Mouse (Mus musculus) embryonic fibroblast, embryonic 13.5 days (primary cell): ENCODE data around the gene Spock2. TPM values are rescaled to one million over a fixed set of nuclear protein-coding genes. Genes with fewer than 3 reads are reported as not detected.
A peak's percentile ranks its signal among the peaks of the same experiment; 100 is the strongest.
"Not testable (repeated sequence)": the region's sequence is repeated elsewhere in the genome, so short reads cannot be mapped to it uniquely, and the experiment has no call there.

Experiments used
- H3K27ac ChIP-seq: 2 replicates; pipeline ENCODE4 v1.5.1; 2012; ENCODE audit warnings: low read length, control low read depth, inconsistent platforms; ENCODE audit not compliant: insufficient read depth
- H3K4me1 ChIP-seq: 2 replicates; pipeline ENCODE4 v1.6.1; 2011; ENCODE audit warnings: low read length; ENCODE audit not compliant: control insufficient read depth, insufficient read depth
- H3K4me3 ChIP-seq: 2 replicates; pipeline ENCODE4 v1.5.1; 2011; ENCODE audit warnings: mild to moderate bottlenecking, control low read depth, low read length; ENCODE audit not compliant: insufficient read depth
- CTCF ChIP-seq: IDR thresholded peaks from 2 replicates; pipeline ENCODE4 v1.5.1; 2011; ENCODE audit warnings: mild to moderate bottlenecking, control low read depth, low read length, moderate library complexity, borderline replicate concordance; ENCODE audit not compliant: insufficient read depth
- POLR2A ChIP-seq: IDR thresholded peaks from 2 replicates; pipeline ENCODE4 v1.6.1; 2011; ENCODE audit warnings: low read depth, mild to moderate bottlenecking, control low read depth, low read length, moderate library complexity
- polyA plus RNA-seq: library from polyadenylated mRNA; stranded (reverse); fragments of >200 nt; gene quantifications from 2 replicates; pipeline ENCODE4 v1.2.4, GENCODE M21; 2011; ENCODE audit warnings: low read depth; ENCODE audit not compliant: missing spikeins, insufficient read length

The Spock2 gene
- polyA plus RNA-seq, 1 experiment: 1.6 TPM

DNA sequence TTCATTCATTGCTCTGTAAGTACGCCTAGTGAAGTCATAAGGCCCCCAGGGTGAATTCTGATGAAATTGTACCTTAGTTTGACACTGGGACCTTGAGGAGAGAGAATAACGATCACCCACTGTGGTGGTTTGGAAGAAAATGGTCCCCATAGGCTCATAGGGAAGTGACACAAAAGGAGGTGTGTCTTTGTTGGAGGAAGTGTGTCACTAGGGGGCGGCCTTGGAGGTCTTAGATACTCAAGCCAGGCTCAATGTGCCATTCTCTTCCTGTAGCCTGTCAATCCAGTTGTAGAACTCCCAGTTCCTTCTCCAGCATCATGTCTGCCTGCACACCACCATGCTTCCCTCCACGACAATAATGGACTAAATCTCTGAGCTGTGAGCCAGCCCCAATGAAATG, 34.7 kb downstream of the Spock2 start:
- H3K27ac ChIP-seq: no peak overlapping the region
- H3K4me3 ChIP-seq: no peak overlapping the region
- no peaks in the 10 kb centered on the region for H3K4me1 ChIP-seq
- TF ChIP-seq CTCF (no peak), POLR2A (no peak)

DNA sequence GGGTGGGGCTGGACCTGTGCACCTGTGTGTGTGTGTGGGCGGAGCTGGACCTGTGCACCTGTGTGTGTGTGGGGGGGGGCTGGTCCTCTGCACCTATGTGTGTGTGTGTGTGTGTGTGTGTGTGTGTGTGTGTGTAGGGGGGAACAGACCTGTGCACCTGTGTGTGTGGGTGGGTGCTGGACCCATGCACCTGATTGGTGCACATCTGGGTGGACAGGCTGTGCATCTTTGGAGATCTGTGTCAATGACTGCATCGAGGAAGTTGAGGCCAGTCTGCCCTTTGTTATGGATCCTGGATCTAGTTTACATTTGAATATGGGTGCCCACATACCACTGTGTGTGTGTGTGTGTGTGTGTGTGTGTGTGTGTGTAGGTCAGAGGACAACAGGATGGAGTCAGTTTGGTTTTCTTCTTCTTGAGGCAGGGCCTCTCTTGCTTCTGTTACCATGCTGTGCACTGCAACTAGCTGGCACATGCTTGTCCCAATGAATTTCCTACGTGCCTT, 35.7 kb downstream of the Spock2 start:
- no peaks in the 10 kb centered on the region for H3K4me1 ChIP-seq
- TF ChIP-seq POLR2A (no peak), CTCF (no peak)

DNA sequence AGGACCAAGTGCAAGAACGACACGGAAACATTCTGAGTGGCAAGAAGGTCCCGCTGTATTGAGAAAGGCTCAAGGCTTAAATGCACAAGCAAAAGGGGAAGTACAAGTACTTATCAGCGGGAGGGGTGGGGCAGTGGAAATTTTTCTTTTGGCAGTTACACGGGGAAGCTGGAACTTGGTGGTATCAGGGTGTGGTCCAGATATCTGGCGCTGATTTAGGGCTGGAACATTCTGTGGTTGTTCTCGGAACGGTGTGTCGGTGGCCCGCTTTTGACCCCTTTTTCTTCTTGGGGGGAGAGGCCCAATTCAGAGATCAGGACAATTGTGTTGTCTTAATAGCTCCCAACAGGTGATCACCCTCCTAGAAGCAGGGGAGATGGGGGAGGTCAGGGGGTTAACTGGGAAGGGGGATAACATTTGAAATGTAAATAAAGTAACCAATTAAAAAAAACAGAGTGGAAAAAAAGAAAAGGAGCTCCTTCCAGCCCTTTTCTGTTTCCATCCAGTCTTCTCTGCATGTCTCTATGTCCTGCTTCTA, 41.6 kb downstream of the Spock2 start:
- H3K27ac ChIP-seq, H3K4me1 ChIP-seq, H3K4me3 ChIP-seq: not testable (repeated sequence)

More for the DNA sequence above, 35.7 kb downstream of the Spock2 start:
- no peak overlapping the region for H3K27ac ChIP-seq
- H3K4me3 ChIP-seq: no peak overlapping the region

DNA sequence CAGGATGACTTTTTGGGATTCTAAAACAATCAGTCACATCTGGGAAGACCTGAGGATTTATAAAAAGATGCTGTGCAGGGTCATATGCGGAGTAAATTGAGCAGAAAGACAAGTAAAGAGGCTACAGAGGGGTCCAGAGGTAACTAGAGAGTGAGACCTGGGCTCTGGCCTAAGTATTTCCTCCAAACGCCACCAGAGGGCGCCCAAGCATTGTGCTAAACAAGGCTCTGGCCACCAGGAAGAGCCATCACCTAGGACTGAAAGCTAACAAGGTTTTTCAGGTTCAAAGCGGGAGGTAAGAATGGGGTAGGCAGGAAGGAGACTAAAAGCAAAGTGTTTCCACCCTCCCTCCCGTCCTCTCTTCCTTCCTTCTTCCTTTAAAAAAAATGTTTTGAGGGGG, 42.1 kb downstream of the Spock2 start:
- H3K27ac ChIP-seq: no peak overlapping the region
- peak; percentile 62; the same call in 1 of the 2 replicates for TF ChIP-seq CTCF
- no peak for TF ChIP-seq POLR2A
- H3K4me1 ChIP-seq: no peaks in the 10 kb centered on the region
- H3K4me3 ChIP-seq: no peak overlapping the region

DNA sequence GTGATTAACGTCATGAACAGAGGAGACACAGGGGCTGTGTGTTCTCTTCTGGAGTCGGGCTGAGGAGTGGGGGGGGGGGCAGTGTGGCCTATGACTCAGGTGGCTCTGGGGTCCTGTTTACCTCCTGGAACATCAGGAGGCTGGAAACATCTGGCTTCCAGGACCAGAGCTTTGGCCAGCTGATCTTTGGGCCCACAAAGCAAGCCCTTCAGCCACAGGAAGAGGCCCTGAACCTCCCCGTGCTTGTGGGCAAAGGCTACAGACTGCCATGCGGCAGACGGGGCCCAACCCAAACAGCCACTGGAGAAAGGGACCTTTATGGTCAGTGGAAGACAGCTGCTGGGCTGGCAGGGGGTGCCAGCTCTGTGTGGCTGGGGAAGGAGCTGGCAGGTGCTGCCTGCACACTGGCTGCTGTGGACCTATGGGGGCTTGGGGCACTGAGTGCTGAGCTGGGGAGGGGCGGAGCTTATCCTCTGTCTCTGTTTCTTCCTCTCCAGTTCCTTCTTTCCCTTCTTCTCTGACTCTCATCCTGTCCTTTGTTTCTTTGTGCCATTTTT, 45.2 kb downstream of the Spock2 start:
- Histone ChIP-seq H3K4me3 (no peak overlapping the region), H3K4me1 (no peaks in the 10 kb centered on the region), H3K27ac (no peak overlapping the region)
- TF ChIP-seq CTCF: no peak
- no peak for TF ChIP-seq POLR2A

DNA sequence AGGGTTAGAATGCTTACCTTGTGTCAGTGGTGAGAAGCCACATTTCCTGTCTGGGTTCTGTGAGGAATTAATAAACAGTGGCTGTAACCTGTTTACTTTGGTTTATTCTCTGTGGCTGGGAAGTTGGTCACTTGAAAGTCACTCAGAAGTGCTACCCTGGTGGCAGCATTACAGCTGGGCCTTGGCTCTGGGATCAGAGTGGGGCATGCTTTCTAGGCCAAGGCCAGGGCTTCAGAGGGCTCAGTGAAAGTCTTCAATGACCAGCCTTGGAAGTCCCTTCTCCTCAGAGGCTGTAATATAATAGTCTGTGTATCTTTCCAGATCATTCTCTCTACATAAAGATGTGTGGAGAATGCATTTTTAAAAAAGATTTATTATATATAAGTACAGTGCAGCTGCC, 50.0 kb downstream of the Spock2 start:
- H3K4me3 ChIP-seq: no peak overlapping the region
- H3K27ac ChIP-seq: no peak overlapping the region
- no peak for TF ChIP-seq CTCF
- TF ChIP-seq POLR2A: no peak
- H3K4me1 ChIP-seq: no peaks in the 10 kb centered on the region

DNA sequence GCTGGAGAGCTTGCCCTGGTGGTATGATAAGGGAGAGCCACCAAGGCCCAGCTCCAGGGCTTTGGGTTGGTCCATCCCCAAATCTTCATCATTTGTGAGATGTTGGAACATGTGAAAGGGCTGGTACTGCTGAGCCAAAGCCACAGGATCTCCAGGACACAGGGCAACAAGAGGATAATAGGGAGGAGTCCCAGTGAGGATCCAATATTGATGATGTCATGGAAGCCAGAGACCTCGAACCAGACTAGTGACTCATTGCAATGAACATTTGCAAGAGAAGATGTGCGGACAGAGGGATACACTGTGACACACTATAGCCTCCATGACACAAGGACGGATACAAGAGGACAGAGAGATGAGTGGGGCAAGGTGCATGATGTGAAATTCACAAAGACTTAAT, 52.1 kb downstream of the Spock2 start:
- Histone ChIP-seq H3K4me1 (no peaks in the 10 kb centered on the region), H3K27ac (no peak overlapping the region), H3K4me3 (no peak overlapping the region)
- TF ChIP-seq POLR2A: no peak
- no peak for TF ChIP-seq CTCF

DNA sequence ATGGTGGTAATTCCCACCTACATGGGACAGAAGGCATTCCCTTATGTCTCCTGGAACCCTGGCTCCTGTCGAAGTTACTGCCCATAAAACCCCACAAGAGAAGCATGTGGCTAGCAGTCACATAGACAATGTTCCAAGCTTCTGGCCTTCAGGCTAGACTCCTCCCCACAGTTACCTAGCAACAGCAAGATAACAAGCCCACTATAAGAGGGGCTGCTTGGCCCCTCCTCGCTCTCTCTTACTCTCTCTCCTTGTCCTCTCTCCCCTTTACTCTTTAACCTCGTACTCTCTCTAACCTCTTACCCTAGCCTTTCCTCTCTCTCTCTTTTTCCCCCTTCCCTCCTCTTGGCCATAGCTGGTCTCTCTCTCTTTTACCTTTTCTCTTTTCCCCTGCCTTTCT, 55.4 kb downstream of the Spock2 start:
- H3K27ac ChIP-seq, H3K4me3 ChIP-seq, H3K4me1 ChIP-seq: not testable (repeated sequence)

DNA sequence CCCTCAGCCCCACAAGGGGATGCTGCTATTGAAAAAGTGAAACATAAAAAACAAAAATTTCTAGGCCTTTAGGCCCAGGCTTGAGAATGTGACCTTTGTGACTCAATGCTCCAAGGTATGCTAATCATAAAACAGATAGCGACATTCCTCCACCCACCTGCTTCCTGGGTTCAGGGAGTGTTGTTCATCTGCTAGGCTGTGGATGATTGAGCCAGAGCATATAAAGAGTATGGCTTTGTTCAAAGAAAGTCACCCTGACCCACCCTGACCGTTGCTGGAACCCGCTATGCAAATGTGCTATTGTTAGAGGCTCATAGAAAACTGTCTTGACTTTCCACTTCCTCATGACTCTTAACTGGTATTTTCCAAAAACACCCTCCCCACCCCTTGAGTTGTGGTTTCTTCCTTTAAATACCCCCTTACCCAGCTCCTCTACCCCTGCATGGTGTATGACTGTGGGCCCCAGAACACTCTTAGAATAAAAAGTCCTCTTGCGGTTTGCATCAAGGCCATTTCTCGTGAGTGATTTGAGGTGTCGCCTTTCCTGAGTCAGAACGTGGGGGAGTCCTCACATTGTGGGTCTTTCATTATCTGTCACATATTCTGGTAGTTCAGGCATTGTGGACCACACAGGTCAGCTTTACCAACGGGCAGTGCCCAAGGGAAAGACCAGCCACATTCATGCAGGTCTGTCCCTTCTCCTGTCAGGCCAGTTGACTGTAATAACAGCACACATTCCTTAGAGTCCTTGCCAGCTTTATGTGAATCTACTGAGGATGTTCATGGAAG, 56.4 kb downstream of the Spock2 start:
- not testable (repeated sequence) for H3K4me1 ChIP-seq, H3K4me3 ChIP-seq, H3K27ac ChIP-seq

DNA sequence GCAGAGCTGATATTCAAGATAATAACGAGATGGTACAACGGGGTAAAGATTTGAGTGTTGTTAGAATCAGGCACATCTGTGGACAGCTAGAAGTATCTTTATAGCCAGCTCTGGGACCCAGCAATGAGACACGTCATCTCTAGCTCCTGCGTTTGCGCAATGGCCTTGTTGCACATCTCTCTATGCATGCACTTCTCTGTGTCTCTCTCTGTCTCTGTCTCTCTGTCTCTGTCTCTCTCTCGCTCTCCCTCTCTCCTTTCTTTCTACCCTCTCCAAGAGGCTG, 56.9 kb downstream of the Spock2 start:
- H3K27ac ChIP-seq: no peak overlapping the region
- H3K4me1 ChIP-seq: no peaks in the 10 kb centered on the region
- no peak overlapping the region for H3K4me3 ChIP-seq
- TF ChIP-seq CTCF: no peak
- TF ChIP-seq POLR2A: no peak
